Mouse (Mus musculus): ENCODE data around the gene Glod4. TPM values are rescaled to one million over a fixed set of nuclear protein-coding genes. Genes with fewer than 3 reads are reported as not detected.

Gene Glod4
- total and polyA plus RNA-seq, 3 experiments: 121 to 190 (median 161) TPM

DNA sequence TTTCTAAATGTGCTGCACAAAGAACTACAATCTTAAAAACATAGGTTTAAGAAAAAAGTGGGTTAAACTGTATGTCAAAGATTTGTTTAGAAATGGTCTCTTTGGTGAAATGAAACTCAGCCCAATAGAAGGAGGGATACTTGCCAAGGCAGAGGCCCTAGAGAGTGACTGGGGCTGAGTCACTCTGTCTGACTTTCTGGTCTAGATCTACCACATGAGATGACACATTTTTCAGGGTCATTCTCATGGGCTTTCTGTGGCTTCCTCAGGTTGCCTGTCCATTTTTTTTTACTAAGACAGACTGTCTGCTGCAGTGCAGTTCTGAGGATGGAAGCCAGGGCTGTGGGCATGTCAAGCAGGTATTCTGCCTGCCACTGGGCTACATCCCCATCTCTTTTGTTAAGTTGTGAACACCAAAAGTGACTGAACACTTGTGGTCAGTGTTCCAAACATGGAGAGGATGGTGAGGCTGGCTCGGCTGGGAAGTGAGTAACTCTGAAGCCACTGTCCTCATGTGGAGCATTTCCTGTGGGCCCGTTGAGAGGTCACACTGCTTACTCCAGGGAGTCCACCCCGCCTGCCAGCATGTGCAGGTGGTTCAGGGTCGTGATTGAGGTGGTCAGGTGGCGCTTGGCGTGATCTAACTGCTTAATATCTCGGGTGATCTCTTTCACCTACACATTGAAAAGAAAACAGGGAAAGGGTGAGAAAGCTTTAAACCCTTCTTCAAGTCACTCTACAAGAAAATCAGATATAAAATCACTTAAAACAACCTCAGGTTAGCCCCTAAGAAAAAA lies 107.7 kb downstream of the Glod4 start:
- Histone ChIP-seq H3K4me1 (ENCODE audit: control insufficient read depth in 1 of 2, insufficient read depth in 2 of 2) (peaks cover 3 to 21% of the 10 kb centered on the region in 2 experiments; a peak in 3 of 4 replicates), H3K36me3 (replicated peaks in 1 of 2; ENCODE audit: control insufficient read depth in 1 of 2, insufficient read depth in 1 of 2, low read length in 1 of 2) (peaks cover 47 to 67% of the 10 kb centered on the region in 2 experiments), H3K27ac (ENCODE audit: insufficient read depth, low read depth) (peak overlapping the region; percentile 22; the same call in 1 of the 2 replicates), H3K4me3 (replicated peaks in 1 of 3; ENCODE audit: low read depth in 2 of 3, low read length in 2 of 3, poor library complexity in 1 of 3) (no peak overlapping the region), H3K9ac (ENCODE audit: insufficient read depth, low read depth) (no peak overlapping the region), H3K79me2 (replicated peaks; ENCODE audit: control insufficient read depth, extremely low read depth, insufficient read depth, poor library complexity, severe bottlenecking) (no peaks in the 10 kb centered on the region), H3K4me2 (ENCODE audit: insufficient read depth, low read depth, poor library complexity, severe bottlenecking) (no peak overlapping the region), H3K9me3 (replicated peaks; ENCODE audit: low read length) (no peaks in the 10 kb centered on the region), H3K27me3 (replicated peaks) (no peaks in the 10 kb centered on the region)
- in situ Hi-C loops (cut with MboI; ENCODE audit: low pct_ligation_motif_present, low pct_unique_long_range_greater_than_20kb, low sequenced_read_pairs): no loop called here
- no peak for TF ChIP-seq MAFK (IDR thresholded peaks at IDR 0.05; ENCODE audit: insufficient replicate concordance, low read length)
- TF ChIP-seq IRF4 (IDR thresholded peaks at IDR 0.05; ENCODE audit: low read depth, low read length): no peak
- no peak for TF ChIP-seq ZC3H11A (IDR thresholded peaks at IDR 0.05; ENCODE audit: low read depth, low read length)
- TF ChIP-seq TBP (conservative IDR thresholded peaks at IDR 0.05; ENCODE audit: low read depth, low read length): no peak
- no peak for TF ChIP-seq MYC (IDR thresholded peaks at IDR 0.05; ENCODE audit: low read depth, low read length)
- no peak for TF ChIP-seq NRF1 (IDR thresholded peaks at IDR 0.05; ENCODE audit: low read depth, low read length)
- TF ChIP-seq CTCF (conservative IDR thresholded peaks at IDR 0.05 in 1 of 2, IDR thresholded peaks at IDR 0.05 in 1 of 2; ENCODE audit: low read depth in 2 of 2, low read length in 2 of 2): no peak
- TF ChIP-seq MAX (IDR thresholded peaks at IDR 0.05; ENCODE audit: low read length): no peak
- no peak for TF ChIP-seq UBTF (IDR thresholded peaks at IDR 0.05; ENCODE audit: low read depth, low read length)
- no peak for TF ChIP-seq KAT2A (IDR thresholded peaks at IDR 0.05; ENCODE audit: insufficient replicate concordance, low read length)
- DNase-seq (ENCODE audit: extremely low read depth): peak; percentile 30
- dilution Hi-C loops (cut with MboI; ENCODE audit: extremely low pct_ligation_motif_present, extremely low pct_unique_long_range_greater_than_20kb, low sequenced_read_pairs): no loop called here

DNA sequence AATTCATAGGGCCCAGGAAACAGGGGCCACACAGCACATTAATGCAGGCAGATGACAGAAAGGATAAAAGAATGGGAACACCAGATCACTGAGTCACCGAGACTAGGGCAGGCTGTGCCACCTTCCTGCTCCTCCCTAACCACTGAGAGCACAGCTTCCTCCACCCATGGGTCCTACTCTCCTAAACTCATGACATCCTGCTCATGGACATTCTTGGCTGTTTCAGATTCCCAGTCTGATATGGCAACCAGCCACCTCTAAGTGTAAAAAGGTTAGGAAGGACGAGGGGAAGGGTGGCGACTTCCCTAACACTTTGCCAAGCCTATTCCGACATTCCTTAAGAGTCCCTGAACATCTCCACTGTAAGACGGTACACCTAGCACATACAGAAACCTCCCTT lies 112.7 kb downstream of the Glod4 start:
- no peaks in the 10 kb centered on the region for H3K9me3 ChIP-seq (replicated peaks; ENCODE audit: low read length)
- H3K4me1 ChIP-seq (ENCODE audit: control insufficient read depth in 1 of 2, insufficient read depth in 2 of 2): peaks cover under 1 to 17% of the 10 kb centered on the region in 2 experiments; a peak in 3 of 4 replicates
- peaks cover 37 to 74% of the 10 kb centered on the region in 2 experiments for H3K36me3 ChIP-seq (replicated peaks in 1 of 2; ENCODE audit: control insufficient read depth in 1 of 2, insufficient read depth in 1 of 2, low read length in 1 of 2)
- dilution Hi-C loops (cut with MboI; ENCODE audit: extremely low pct_ligation_motif_present, extremely low pct_unique_long_range_greater_than_20kb, low sequenced_read_pairs) (no loop called here), in situ Hi-C loops (cut with MboI; ENCODE audit: low pct_ligation_motif_present, low pct_unique_long_range_greater_than_20kb, low sequenced_read_pairs) (no loop called here)
- TF ChIP-seq MAX (IDR thresholded peaks at IDR 0.05; ENCODE audit: low read length): no peak
- no peak overlapping the region for H3K4me3 ChIP-seq (replicated peaks in 1 of 3; ENCODE audit: low read depth in 2 of 3, low read length in 2 of 3, poor library complexity in 1 of 3)
- H3K27me3 ChIP-seq (replicated peaks): no peaks in the 10 kb centered on the region
- no peak for DNase-seq (ENCODE audit: extremely low read depth)
- H3K27ac ChIP-seq (ENCODE audit: insufficient read depth, low read depth): no peak overlapping the region
- H3K9ac ChIP-seq (ENCODE audit: insufficient read depth, low read depth): no peak overlapping the region
- no peaks in the 10 kb centered on the region for H3K79me2 ChIP-seq (replicated peaks; ENCODE audit: control insufficient read depth, extremely low read depth, insufficient read depth, poor library complexity, severe bottlenecking)
- no peak overlapping the region for H3K4me2 ChIP-seq (ENCODE audit: insufficient read depth, low read depth, poor library complexity, severe bottlenecking)

DNA sequence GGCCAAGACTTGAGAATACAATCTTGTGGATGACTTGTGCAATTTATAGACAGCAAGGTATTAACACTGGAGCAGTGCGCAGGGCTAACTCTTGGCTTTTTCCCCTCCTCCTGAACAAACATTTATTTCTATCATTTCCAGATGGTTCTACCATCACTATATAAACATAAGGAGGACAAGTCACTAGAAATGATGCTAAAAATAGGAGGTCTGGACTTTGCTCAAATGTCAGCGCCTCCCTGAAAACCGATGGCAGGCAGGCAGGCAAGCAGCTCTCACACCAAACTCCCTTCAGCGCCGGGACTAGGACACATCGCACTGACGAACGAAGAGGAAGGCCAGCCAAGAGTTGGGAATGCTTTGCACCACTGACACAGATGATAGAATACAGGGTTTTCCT lies 118.1 kb downstream of the Glod4 start:
- Histone ChIP-seq H3K27ac (ENCODE audit: insufficient read depth, low read depth) (no peak overlapping the region), H3K4me2 (ENCODE audit: insufficient read depth, low read depth, poor library complexity, severe bottlenecking) (no peak overlapping the region), H3K4me1 (ENCODE audit: control insufficient read depth in 1 of 2, insufficient read depth in 2 of 2) (peaks cover 0 to 3% of the 10 kb centered on the region in 2 experiments; a peak in 1 of 4 replicates), H3K36me3 (replicated peaks in 1 of 2; ENCODE audit: control insufficient read depth in 1 of 2, insufficient read depth in 1 of 2, low read length in 1 of 2) (peaks cover 35 to 76% of the 10 kb centered on the region in 2 experiments), H3K9ac (ENCODE audit: insufficient read depth, low read depth) (no peak overlapping the region), H3K27me3 (replicated peaks) (no peaks in the 10 kb centered on the region), H3K79me2 (replicated peaks; ENCODE audit: control insufficient read depth, extremely low read depth, insufficient read depth, poor library complexity, severe bottlenecking) (no peaks in the 10 kb centered on the region), H3K9me3 (replicated peaks; ENCODE audit: low read length) (no peaks in the 10 kb centered on the region), H3K4me3 (replicated peaks in 1 of 3; ENCODE audit: low read depth in 2 of 3, low read length in 2 of 3, poor library complexity in 1 of 3) (no peak overlapping the region)
- dilution Hi-C loops (cut with MboI; ENCODE audit: extremely low pct_ligation_motif_present, extremely low pct_unique_long_range_greater_than_20kb, low sequenced_read_pairs): no loop called here
- no peak for TF ChIP-seq IRF4 (IDR thresholded peaks at IDR 0.05; ENCODE audit: low read depth, low read length)
- TF ChIP-seq NRF1 (IDR thresholded peaks at IDR 0.05; ENCODE audit: low read depth, low read length): no peak
- no peak for TF ChIP-seq ZKSCAN1 (IDR thresholded peaks at IDR 0.05; ENCODE audit: borderline replicate concordance, low read depth, low read length)
- no peak for TF ChIP-seq KAT2A (IDR thresholded peaks at IDR 0.05; ENCODE audit: insufficient replicate concordance, low read length)
- no peak for TF ChIP-seq MAX (IDR thresholded peaks at IDR 0.05; ENCODE audit: low read length)
- TF ChIP-seq E2F4 (IDR thresholded peaks at IDR 0.05; ENCODE audit: insufficient replicate concordance, low read depth, low read length): no peak
- no peak for TF ChIP-seq ZNF384 (IDR thresholded peaks at IDR 0.05; ENCODE audit: low read depth, low read length)
- TF ChIP-seq UBTF (IDR thresholded peaks at IDR 0.05; ENCODE audit: low read depth, low read length): no peak
- TF ChIP-seq RAD21 (IDR thresholded peaks at IDR 0.05; ENCODE audit: low read depth, low read length): no peak
- TF ChIP-seq NELFE (IDR thresholded peaks at IDR 0.05; ENCODE audit: low read depth, low read length): no peak
- TF ChIP-seq HCFC1 (IDR thresholded peaks at IDR 0.05; ENCODE audit: low read depth, low read length): no peak
- TF ChIP-seq RCOR1 (conservative IDR thresholded peaks at IDR 0.05; ENCODE audit: low read depth, low read length): no peak
- no peak for TF ChIP-seq SMC3 (IDR thresholded peaks at IDR 0.05; ENCODE audit: low read depth, low read length)
- TF ChIP-seq POLR2A (IDR thresholded peaks at IDR 0.05; ENCODE audit: low read depth, low read length): no peak
- no peak for TF ChIP-seq MEF2A (IDR thresholded peaks at IDR 0.05; ENCODE audit: borderline replicate concordance, low read depth, low read length)
- TF ChIP-seq EP300 (IDR thresholded peaks at IDR 0.05; ENCODE audit: low read length): no peak
- TF ChIP-seq JUN (IDR thresholded peaks at IDR 0.05; ENCODE audit: insufficient read depth, low read depth, low read length): no peak
- no peak for TF ChIP-seq JUND (conservative IDR thresholded peaks at IDR 0.05; ENCODE audit: low read depth, low read length)
- DNase-seq (ENCODE audit: extremely low read depth): no peak
- in situ Hi-C loops (cut with MboI; ENCODE audit: low pct_ligation_motif_present, low pct_unique_long_range_greater_than_20kb, low sequenced_read_pairs): no loop called here

Data from CH12.LX (cell line).